Mouse (Mus musculus): ENCODE results near the gene Sost. TPM values are rescaled to one million over a fixed set of nuclear protein-coding genes. Genes with fewer than 3 reads are reported as not detected.

The Sost gene
- polyA plus RNA-seq, 2 experiments from 2014 or later, result not detected

GRCm38 (mm10) chr11:101937108-101937507 is 29.7 kb downstream of the Sost start:
- ATAC-seq, result no peak

GRCm38 (mm10) chr11:101936421-101936820 is 30.4 kb downstream of the Sost start:
- ATAC-seq, result no peak

DNA sequence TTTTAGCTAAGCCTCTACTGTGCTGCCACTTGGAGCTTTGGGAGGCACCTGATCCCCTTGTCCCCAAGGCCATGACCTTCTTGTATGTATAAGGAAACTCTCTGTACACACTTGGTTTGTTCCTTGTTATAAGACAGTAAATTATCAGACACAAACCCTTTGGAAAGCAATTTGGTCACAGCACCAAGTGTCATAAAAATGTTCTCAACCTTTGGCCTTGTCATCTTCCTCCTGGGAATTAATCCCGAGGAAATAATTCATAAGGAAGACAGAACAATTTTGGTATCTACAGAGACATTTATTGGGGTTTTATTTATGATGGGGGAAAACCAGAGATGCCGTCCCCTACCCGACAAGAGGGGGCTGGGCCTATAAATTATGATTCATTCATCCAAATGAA is 31.1 kb downstream of the Sost start:
- no peak for ATAC-seq

DNA sequence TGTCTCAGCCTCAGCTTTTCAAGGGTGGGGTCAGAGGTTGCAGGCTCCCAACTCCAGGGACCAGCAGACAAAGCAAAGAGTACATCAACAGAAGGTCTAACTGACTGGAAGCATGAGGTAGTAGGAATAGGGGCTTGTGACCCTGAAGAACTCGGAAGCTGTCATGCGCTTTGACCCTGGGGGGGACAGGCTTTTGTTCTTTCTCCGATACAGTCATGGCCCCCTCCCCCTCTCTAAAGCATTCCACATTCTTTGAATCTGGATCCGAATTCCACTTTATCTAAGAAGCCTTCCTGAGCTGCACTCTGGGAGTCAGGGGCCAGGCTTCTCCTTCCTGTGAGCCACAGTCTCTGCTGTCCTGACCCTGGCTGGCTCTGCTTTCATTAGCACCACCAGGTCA is 34.8 kb downstream of the Sost start:
- ATAC-seq, result no peak

DNA sequence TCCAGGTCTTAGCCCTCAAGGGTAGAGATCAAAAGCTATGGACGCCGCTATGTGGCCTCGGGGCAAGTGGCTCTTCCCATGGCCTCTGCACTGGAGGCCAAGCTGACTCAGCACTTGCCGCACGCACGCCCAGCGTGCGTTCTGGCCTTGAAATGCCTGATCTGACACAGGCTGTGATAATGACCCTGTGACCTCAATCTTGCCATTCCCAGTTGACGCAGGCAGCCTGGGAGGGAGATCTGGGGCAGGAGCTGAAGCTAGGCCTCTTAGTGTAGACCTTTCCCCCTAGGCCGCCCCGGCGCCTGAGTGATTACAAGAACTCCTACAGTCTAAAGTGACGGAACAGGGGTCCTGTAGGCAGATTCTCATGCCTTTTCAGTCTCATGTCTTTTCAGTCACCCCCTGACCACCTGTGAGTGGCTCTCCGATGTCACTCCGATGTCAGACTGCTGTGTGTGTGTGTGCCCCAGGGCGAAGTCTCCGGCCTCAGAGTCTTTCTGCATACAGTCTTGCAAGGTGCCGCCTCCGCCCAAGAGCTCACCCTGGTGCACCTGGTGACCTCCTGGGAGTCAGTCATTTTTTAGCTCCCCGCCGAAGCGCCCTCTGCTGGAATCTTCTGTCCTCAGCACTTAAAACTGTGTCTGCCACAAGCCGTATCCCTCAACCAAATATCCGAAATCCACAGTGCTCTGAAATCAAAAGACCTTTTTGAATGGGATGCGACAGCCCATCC is 38.6 kb downstream of the Sost start:
- no peak for ATAC-seq

DNA sequence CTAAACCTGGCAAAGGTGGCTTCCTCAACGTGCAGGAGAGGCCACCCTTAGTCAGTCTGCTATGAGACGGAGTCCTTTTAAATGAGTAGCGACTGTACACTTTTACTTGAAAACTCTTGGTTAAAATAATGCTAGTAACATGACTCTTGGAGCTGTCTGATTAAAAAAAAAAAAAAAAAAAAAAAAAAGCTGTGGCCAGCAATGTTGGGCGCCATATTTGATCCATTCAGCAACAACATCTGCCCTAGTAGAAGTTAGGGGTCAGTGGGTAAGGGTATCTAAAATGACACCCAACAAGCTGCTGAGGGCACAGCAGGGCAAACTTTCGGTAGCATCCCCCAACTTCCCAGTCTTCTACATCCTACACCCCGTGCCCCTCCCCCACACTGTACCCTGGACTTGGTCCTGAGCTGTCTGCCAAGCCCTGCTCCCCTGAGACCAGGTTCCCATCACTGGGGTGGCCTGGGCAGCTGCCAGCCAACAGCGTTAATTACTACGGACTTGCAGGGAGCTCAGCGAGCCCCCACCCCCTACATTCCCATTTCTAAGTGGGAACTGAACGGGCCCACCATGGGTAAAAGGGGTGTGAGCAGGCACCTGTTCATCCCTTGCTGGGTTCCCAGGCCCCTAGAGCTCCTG is 39.7 kb downstream of the Sost start:
- ATAC-seq, result no peak

DNA sequence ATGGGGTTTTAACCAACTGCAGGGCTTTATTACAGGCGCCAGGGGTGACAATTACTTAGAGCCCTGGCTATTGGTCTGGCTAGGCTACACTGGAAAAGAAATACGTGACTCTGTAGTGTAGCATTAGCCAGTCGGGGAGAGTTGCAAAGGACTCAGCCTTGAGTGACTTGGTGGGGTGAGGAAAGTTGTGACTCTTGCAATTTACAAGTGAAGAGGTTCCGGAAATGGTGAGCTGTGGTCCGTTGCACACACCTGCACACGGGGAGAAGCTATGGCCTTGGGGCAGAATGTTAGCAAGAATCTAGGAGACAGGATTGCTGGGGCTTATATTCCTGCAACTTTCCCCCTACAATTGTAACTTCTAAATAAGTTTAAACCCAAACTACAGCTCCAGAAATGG is 41.2 kb downstream of the Sost start:
- no peak for ATAC-seq

DNA sequence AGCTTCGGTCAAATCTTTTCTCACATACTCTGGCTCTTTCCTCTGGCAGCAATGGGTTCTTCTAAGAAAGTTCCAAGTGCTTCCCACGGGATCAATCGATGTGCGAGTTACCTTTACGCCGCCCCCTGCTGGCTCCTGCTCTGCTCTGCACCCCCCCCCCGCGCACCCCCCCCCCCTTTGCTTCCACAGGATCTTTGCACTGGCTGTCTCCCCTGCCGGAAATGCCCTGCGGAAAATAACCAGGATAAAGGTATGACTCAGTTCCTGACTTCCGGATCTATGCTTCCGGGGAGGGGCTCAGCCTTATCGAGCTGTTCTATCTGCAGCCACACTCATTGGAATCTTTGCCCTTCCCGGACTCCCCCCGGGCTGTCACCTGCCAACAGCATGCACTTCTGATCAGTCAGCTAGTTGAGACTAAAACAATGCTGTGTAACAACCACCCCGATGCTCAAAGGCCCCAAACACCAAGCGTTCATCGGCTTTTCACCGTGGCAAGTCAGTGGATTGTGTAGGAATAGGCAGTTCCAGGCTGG is 42.3 kb downstream of the Sost start:
- ATAC-seq, result no peak

GRCm38 (mm10) chr11:101923988-101924387 is 42.8 kb downstream of the Sost start:
- no peak for ATAC-seq

DNA sequence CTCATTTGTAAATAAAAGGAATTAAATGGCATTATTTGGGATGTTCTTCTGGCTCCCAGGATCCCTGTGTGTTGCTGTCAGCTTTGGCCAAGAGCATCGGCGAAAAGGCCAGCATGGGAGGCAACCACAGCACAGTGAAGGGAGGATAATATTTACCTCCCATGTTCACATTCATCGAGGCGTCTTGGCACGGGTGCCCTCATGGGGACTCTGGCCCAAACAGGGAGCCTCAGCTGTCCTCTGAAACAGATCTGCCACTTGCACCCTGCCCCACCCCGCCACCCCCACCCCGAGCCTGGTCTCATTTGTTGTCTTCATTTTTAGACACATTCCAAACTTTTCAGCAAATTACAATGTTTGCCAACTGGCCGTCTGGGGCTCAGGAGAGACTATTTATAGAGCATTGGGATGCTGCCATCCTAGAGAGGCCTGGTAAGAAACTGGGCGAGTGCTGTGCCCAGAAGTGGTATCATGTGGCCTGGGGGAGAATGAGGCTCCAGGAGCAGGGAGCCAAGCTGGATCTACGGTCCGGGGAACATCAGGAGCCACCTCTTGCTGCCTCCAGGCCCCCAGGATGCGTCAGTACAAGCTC is 45.4 kb downstream of the Sost start:
- no peak for ATAC-seq

DNA sequence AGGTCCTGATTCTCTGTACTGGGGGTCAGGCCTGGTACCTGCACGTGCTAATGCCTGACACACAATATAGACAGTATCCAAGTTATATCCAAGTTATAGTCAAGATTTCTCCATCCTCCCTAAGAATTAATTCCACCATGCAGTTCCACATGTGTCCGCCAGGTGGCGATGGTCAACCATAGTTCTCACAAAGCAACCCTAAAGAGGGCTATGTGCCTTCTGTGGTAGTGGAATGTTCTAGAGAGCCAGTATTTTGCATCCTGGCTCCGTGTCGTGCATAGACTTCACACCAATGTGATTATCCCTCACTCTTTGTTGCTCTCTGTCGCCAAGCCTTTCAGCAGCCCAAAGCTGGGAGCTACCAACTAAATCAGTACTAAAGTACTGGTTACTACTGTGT is 47.2 kb downstream of the Sost start:
- ATAC-seq, result no peak

- no peak for ATAC-seq
These were observed 48.2 kb downstream of the Sost start for GRCm38 (mm10) chr11:101918609-101919008.

DNA sequence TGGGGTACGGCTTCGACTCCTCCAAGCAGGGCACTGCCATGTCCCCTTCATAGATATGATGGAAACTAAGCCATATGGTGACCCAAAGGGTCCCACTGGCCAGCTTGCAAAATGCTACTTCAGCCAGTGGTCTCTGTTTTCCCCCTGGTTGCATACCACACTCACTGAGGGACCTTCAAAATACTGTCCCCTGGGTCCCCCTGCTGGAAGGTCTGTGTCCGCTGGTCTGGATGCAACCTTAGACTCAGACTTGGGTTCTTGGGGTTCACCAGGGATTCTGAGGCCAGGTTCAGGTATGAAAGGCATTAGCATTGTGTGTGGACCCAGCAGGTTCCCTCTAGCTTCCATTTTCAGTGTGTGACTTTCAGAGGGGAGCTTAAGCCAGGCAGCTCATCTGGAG is 50.0 kb downstream of the Sost start:
- no peak for ATAC-seq

DNA sequence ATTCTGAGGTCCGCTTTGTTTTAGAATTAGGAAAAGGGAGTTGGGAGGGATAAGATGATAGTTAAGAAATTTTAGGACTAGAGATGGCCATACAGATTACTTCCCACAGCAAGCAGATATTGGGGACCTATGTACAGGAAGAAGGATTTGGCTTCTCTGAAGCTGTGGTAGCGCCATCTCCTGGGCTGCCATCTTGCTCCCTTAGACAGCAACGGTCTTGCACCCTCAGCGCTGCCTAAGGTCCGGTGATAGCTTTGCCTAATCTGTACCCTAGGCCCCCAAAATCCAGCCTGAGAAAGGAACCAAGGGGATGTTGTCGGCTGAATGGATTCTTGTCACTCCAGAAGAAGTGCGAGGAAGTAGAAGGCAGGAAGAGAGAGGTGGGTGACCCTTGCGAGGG is 53.2 kb downstream of the Sost start:
- ATAC-seq, result no peak

Other genes starting within 250 kb of the Sost start
- gene Dhx8, start 234.1 kb downstream of the Sost start, polyA plus RNA-seq (2017; shearing (Covaris generic)), result 10 to 100 TPM; 30.8 to 39.0 TPM
- not detected for gene Etv4, start 181.6 kb downstream of the Sost start, polyA plus RNA-seq (2017; shearing (Covaris generic))
- not detected for gene Meox1, start 72.6 kb downstream of the Sost start, polyA plus RNA-seq (2017; shearing (Covaris generic))
- not detected for gene Cfap97d1, start 17.3 kb upstream of the Sost start, polyA plus RNA-seq (2017; shearing (Covaris generic))
- gene Dusp3, start 20.0 kb upstream of the Sost start, polyA plus RNA-seq (2017; shearing (Covaris generic)), result 1 to 10 TPM; 1.6 to 1.7 TPM
- under 1 TPM in 1 of 2 experiments, not detected in 1; 0.42 TPM for gene Mpp3, start 61.4 kb upstream of the Sost start, polyA plus RNA-seq (2017; shearing (Covaris generic))
- not detected for gene Cd300lg, start 74.5 kb upstream of the Sost start, polyA plus RNA-seq (2017; shearing (Covaris generic))
- 1 to 10 TPM; 1.3 to 3.6 TPM for gene Mpp2, start 121.5 kb upstream of the Sost start, polyA plus RNA-seq (2017; shearing (Covaris generic))
- not detected for gene Ppy, start 134.3 kb upstream of the Sost start, polyA plus RNA-seq (2017; shearing (Covaris generic))
- gene Pyy, start 140.8 kb upstream of the Sost start, polyA plus RNA-seq (2017; shearing (Covaris generic)), result not detected
- gene Nags, start 178.5 kb upstream of the Sost start, polyA plus RNA-seq (2017; shearing (Covaris generic)), result not detected
- gene Tmem101, start 189.4 kb upstream of the Sost start, polyA plus RNA-seq (2017; shearing (Covaris generic)), result 10 to 100 TPM; 10.8 to 19.6 TPM
- gene Lsm12, start 218.3 kb upstream of the Sost start, polyA plus RNA-seq (2017; shearing (Covaris generic)), result 10 to 100 TPM; 33.4 to 69.4 TPM
- gene G6pc3, start 222.6 kb upstream of the Sost start, polyA plus RNA-seq (2017; shearing (Covaris generic)), result 10 to 100 TPM; 29.1 to 53.9 TPM